Mouse (Mus musculus) kidney, embryonic 14.5 days (tissue): ENCODE results near the gene Zmat3. TPM values are rescaled to one million over a fixed set of nuclear protein-coding genes. Genes with fewer than 3 reads are reported as not detected.

Experiments
- ATAC-seq: fragments of 200-750 bp; cut with Nextera tagmentation; 2 replicates; pipeline ENCODE4 v1.8.0; 2017; ENCODE audit warnings: moderate number of reproducible peaks, mild to moderate bottlenecking, moderate TSS enrichment, moderate library complexity; ENCODE audit not compliant: low FRiP score, low TSS enrichment
- H3K27ac ChIP-seq: fragments of 300-500 bp; sonication (generic); 2 replicates; pipeline ENCODE4 v1.5.1; 2014; ENCODE audit warnings: low read depth, mild to moderate bottlenecking, low read length, moderate library complexity, mixed read lengths
- H3K27me3 ChIP-seq: fragments of 300-500 bp; sonication (generic); 2 replicates; pipeline ENCODE4 v1.6.1; 2014; ENCODE audit warnings: mild to moderate bottlenecking, low read length; ENCODE audit not compliant: control insufficient read depth, insufficient read depth
- H3K36me3 ChIP-seq: fragments of 300-500 bp; sonication (generic); 2 replicates; pipeline ENCODE4 v1.6.1; 2014; ENCODE audit warnings: low read length, mixed read lengths; ENCODE audit not compliant: control insufficient read depth, insufficient read depth
- H3K4me1 ChIP-seq: fragments of 300-500 bp; sonication (generic); 2 replicates; pipeline ENCODE4 v1.6.1; 2014; ENCODE audit warnings: low read length, mixed read lengths; ENCODE audit not compliant: control insufficient read depth, insufficient read depth
- H3K4me2 ChIP-seq: fragments of 300-500 bp; sonication (generic); replicated peaks from 2 replicates; pipeline ENCODE4 v1.6.1; 2014; ENCODE audit warnings: low read depth, mild to moderate bottlenecking, low read length
- H3K4me3 ChIP-seq: fragments of 300-500 bp; sonication (generic); 2 replicates; pipeline ENCODE4 v1.5.1; 2014; ENCODE audit warnings: mild to moderate bottlenecking, low read length
- H3K9ac ChIP-seq: fragments of 300-500 bp; sonication (generic); 2 replicates; pipeline ENCODE4 v1.6.1; 2014; ENCODE audit warnings: low read depth, mild to moderate bottlenecking, low read length, moderate library complexity
- H3K9me3 ChIP-seq: fragments of 300-500 bp; sonication (generic); 2 replicates; pipeline ENCODE4 v1.6.1; 2016; ENCODE audit warnings: low read length; ENCODE audit not compliant: control insufficient read depth
- WGBS: fragments of 180-500 bp; shearing (Covaris S2); extraction: QIAGEN DNeasy Blood & Tissue Kit; methylation state at CpG from one replicate; pipeline ENCODE4 v1.1.7; 2014; 5-methylcytosine and 5-hydroxymethylcytosine counted together
- polyA plus RNA-seq: library from polyadenylated mRNA; unstranded; fragments of >200 nt; fragmentation: Nextera tagmentation; extraction: Ambion mirVana; gene quantifications from 2 replicates; pipeline ENCODE4 v1.2.1, GENCODE M21; 2014

The Zmat3 gene
- polyA plus RNA-seq = 5.8 and 6.9 TPM in 2 replicates

DNA sequence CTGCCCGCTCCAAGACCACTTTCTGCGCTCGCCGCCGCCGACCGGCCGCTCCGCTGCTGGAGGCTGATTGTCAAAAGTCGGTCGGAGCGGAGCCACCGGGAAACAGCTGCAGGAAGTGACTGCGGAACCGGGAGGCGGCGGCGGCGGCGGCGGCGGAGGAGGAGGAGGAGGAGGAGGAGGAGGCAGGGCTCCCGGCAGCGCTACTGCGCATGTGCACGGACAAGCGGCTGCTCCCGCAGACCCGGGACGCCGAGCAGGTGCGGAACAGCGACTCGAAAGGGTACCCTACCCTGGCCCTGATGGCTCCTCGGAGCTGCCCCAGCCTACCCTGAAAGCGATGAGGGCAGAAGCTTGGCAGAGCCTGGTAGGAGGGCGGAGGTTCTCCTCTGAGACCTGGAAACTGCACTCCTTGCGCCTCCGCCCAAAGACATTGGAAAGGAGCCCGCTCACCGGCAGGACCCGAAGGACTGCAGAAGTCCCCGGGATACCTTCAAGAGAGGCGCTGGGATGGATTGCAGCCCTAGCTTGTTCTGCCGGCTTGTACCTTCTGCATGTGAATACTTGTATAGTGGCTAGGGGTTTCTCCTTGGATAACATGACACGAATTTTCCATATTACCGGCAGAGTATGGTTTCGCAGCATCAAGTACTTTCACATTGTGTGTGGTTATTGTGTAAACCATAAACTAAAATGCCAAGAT, at the start of gene Zmat3:
Gene Zmat3, minus strand, starts transcription at position 469 of the 700 bp plus-strand sequence.
- no peaks in the 10 kb centered on the region; the same call in 1 of the 2 replicates for H3K27me3 ChIP-seq
- no peaks in the 10 kb centered on the region for H3K9me3 ChIP-seq
- peak; percentile 68 for ATAC-seq
- 4% methylated on average over 38 of the region's 48 CpGs for WGBS
- H3K36me3 ChIP-seq = no peaks in the 10 kb centered on the region
- peak within 1 kb of the TSS; percentile 93 for H3K4me3 ChIP-seq
- H3K4me1 ChIP-seq = peaks cover 12% of the 10 kb centered on the region; the same call in 1 of the 2 replicates
- H3K9ac ChIP-seq = peak within 1 kb of the TSS; percentile 75
- peak within 1 kb of the TSS; percentile 51; the same call in 1 of the 2 replicates for H3K27ac ChIP-seq
- peak within 1 kb of the TSS; percentile 84 for H3K4me2 ChIP-seq

DNA sequence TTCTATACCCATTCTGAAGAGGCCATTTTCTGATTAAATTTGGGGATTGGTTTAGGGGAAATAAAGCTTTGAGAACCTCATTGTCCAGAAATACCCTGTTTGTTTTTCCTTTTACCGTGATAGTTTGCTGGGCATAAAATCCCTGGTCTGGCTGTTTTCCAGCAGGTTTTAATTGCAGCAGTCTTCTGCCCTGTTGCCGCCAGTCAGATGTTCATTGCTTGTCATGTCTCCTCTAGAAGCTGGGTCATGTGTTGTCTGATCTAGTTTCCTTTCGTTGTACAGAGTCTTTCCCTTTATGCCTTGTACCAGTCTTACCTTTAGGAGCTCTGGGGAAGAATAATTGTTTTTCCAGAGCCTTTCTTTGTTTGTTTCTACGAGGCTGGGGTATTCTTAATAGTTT, 48.6 kb upstream of the Zmat3 start:
- ATAC-seq = no peak
- Histone ChIP-seq H3K36me3 (no peaks in the 10 kb centered on the region), H3K27me3 (no peaks in the 10 kb centered on the region), H3K27ac (no peak overlapping the region), H3K9ac (no peak overlapping the region), H3K9me3 (no peaks in the 10 kb centered on the region), H3K4me2 (no peak overlapping the region), H3K4me3 (no peak overlapping the region), H3K4me1 (peaks cover 14% of the 10 kb centered on the region; the same call in 1 of the 2 replicates)
- WGBS = 51% methylated on average over 4 of the region's 4 CpGs

- no peak overlapping the region for H3K9ac ChIP-seq
- no peaks in the 10 kb centered on the region for H3K36me3 ChIP-seq
- ATAC-seq = no peak
- H3K4me2 ChIP-seq = no peak overlapping the region
- 74% methylated on average over 7 of the region's 7 CpGs for WGBS
- H3K27me3 ChIP-seq = no peaks in the 10 kb centered on the region
- no peak overlapping the region for H3K27ac ChIP-seq
- peaks cover 14% of the 10 kb centered on the region; the same call in 1 of the 2 replicates for H3K4me1 ChIP-seq
- no peak overlapping the region for H3K4me3 ChIP-seq
- no peaks in the 10 kb centered on the region for H3K9me3 ChIP-seq
Measured at GRCm38 (mm10) chr3:32412502-32413044, 46.8 kb upstream of the Zmat3 start.

- Histone ChIP-seq H3K9me3 (no peaks in the 10 kb centered on the region), H3K27me3 (no peaks in the 10 kb centered on the region), H3K4me2 (no peak overlapping the region), H3K27ac (no peak overlapping the region), H3K4me1 (0 out of 2 replicates have a peak, but pooled peaks cover 2% of the 10 kb centered on the region), H3K4me3 (no peak overlapping the region), H3K9ac (no peak overlapping the region), H3K36me3 (no peaks in the 10 kb centered on the region)
- WGBS = 93% methylated on average over 3 of the region's 3 CpGs
- no peak for ATAC-seq
Measured at GRCm38 (mm10) chr3:32408811-32409273, 43.0 kb upstream of the Zmat3 start.

DNA sequence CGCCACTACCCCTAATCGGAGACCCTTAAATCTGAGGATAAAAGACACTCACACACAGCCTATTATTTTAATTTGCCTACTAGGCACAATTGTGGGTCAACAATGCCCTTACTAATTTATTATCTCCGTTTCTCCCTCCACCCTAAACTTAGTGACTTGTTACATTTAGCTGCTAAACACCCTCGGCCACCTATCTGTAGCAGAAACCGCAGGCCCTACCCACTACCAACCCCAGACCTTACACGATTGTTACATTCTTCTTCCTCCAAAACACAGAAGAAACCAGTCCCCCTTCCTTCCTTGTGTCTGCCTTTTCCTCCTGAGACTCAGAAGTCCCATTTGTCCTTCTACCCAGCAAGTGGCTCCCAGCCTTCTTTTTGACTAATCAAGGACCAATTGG, 41.0 kb upstream of the Zmat3 start:
- Histone ChIP-seq H3K27me3 (no peaks in the 10 kb centered on the region), H3K9ac (no peak overlapping the region), H3K4me3 (no peak overlapping the region), H3K36me3 (no peaks in the 10 kb centered on the region), H3K9me3 (no peaks in the 10 kb centered on the region), H3K4me2 (no peak overlapping the region), H3K4me1 (no peaks in the 10 kb centered on the region), H3K27ac (no peak overlapping the region)
- no peak for ATAC-seq
- WGBS = 68% methylated on average over 6 of the region's 6 CpGs

DNA sequence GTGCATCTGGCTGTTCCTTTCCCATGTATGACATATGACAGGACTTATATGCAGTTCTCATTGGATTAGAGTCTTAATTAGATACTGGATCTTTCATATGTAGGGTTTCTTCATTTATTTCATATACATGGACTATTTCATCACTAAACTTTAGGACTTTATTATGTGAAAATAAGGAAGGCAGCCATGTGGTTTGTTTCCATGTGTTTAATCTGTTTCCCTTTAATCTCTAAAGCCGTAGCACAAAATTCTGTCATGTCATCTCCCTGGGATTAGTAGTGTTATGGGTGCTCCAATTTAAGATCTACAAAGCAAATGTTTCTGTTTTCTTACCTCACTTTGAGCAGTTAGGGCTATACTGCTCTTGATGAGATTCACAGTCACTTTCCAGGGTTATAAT, 39.9 kb upstream of the Zmat3 start:
- no peak overlapping the region for H3K9ac ChIP-seq
- H3K4me2 ChIP-seq = no peak overlapping the region
- WGBS = 86% methylated on average over 1 of the region's 1 CpGs
- no peaks in the 10 kb centered on the region for H3K36me3 ChIP-seq
- no peak overlapping the region for H3K27ac ChIP-seq
- ATAC-seq = no peak
- no peaks in the 10 kb centered on the region for H3K9me3 ChIP-seq
- H3K4me3 ChIP-seq = no peak overlapping the region
- H3K27me3 ChIP-seq = no peaks in the 10 kb centered on the region
- 0 out of 2 replicates have a peak, but pooled peaks cover 1% of the 10 kb centered on the region for H3K4me1 ChIP-seq

GRCm38 (mm10) chr3:32402990-32403885, 37.4 kb upstream of the Zmat3 start:
- ATAC-seq = no peak
- Histone ChIP-seq H3K9me3 (no peaks in the 10 kb centered on the region), H3K36me3 (no peaks in the 10 kb centered on the region), H3K4me2 (no peak overlapping the region), H3K4me1 (peaks cover 21% of the 10 kb centered on the region), H3K27ac (no peak overlapping the region), H3K9ac (no peak overlapping the region), H3K4me3 (no peak overlapping the region), H3K27me3 (no peaks in the 10 kb centered on the region)
- 71% methylated on average over 7 of the region's 7 CpGs for WGBS

GRCm38 (mm10) chr3:32401591-32401990, 35.8 kb upstream of the Zmat3 start:
- Histone ChIP-seq H3K4me1 (peaks cover 21% of the 10 kb centered on the region), H3K9me3 (no peaks in the 10 kb centered on the region), H3K4me2 (no peak overlapping the region), H3K36me3 (no peaks in the 10 kb centered on the region), H3K4me3 (no peak overlapping the region), H3K27me3 (no peaks in the 10 kb centered on the region), H3K9ac (no peak overlapping the region), H3K27ac (no peak overlapping the region)
- ATAC-seq = no peak
- 74% methylated on average over 3 of the region's 3 CpGs for WGBS
